Mouse (Mus musculus) urinary bladder, postnatal 14 days (tissue): Measurements from ENCODE around the gene Rpl13a.
"Not testable (repeated sequence)": the region's sequence is repeated elsewhere in the genome, so short reads cannot be mapped to it uniquely, and the experiment has no call there.

Experiments
- DNase-seq: peaks from one replicate; pipeline ENCODE4 v3.0.0; 2021; ENCODE audit warnings: low spot score

Gene Rpl13a

DNA sequence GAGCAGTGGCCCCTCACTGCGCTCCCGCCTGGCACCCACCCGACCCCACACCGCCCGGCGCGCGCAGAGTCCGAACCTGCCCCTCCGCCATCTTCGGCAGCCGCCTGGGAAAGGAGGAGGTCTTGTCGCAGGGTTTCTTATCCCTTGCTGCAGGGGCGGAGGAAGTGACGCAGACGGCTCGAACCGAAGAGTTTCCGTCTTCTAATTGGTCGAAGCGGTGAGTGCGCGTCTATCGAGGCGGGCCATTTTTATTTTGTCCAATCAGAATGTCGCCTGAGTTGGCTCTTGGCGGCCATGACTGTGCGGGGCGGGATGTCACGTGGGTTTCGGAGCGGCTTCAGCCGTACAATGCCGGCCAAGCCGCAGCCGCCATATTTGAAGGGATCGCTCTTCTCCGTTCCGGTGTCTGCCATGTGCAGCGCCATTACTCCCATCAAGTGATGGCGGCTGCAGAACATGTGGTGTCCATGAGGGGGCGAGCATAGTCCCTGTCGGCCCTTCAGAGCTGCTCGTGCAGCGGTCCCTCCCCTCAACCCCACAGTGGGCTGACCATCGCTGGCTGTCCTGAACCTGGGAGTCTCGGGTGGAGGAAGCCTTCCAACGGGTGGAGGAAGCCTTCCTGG is at the start of gene Rpl13a:
Rpl13a (minus strand) TSS at position 138 of the 623 bp plus-strand sequence.
- DNase-seq, result peak; percentile 98

DNA sequence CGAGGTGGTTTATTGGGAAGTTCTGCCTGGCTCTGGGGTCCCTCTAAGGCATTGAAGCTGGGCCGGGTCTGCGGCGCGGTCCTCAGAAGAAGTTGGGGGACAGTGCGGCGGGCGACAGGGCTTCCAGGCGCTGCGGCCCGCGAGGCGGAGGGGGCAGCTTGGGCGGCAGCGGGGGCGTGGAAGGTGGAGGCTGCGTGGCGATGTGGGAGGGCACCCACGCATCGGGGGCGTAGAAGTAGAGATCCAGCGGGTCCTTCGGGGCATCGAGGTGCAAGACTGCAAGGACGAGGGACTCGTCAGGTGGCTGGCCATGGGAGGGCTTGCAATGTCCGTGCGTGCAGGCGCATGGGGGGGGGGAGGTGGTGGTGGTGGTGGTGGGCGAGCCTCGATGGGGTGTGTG is 47.8 kb upstream of the Rpl13a start:
- DNase-seq, result no peak

DNA sequence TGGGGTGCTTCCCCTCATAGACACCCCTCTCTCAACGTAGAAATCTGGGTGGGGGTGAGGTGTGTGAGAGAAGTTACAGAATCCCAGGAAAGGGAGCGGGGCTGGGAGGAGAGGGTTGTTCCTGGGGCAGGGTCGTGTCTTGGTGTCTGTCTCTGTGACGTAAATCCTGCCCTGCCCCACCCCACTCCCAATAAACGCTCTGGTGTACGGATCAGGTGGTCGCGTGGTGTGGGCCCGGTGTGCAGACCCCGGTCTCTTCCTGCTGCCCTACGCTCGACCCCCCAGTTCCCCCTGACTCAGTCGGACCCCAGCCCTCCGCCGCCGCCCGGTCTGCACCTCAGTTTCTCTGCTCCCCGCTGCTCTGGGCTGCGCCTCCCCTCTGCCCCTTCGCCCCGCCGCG is 47.4 kb upstream of the Rpl13a start:
- no peak for DNase-seq

- DNase-seq, result no peak
Measured at GRCm38 (mm10) chr7:45175398-45175797, 46.8 kb upstream of the Rpl13a start.

DNA sequence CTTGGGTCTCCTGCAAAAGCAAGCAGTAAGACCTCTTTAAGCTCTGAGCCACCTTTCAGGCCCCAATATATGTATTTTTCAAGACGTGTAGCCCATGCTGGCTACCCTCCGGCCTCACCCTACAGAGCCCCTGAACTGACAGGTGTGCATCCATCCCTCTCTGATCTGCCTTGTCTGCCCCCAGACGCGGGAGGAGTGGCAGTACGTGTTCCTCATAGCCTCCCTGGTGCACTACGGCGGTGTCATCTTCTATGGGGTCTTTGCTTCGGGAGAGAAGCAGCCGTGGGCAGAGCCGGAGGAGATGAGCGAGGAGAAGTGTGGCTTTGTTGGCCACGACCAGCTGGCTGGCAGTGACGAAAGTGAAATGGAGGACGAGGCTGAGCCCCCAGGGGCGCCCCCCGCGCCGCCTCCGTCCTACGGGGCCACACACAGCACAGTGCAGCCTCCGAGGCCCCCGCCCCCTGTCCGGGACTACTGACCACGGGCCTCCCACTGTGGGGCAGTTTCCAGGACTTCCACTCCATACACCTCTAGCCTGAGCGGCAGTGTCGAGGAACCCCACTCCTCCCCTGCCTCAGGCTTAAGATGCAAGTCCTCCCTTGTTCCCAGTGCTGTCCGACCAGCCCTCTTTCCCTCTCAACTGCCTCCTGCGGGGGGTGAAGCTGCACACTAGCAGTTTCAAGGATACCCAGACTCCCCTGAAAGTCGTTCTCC is 46.2 kb upstream of the Rpl13a start:
- DNase-seq, result no peak

- DNase-seq, result not testable (repeated sequence)
Measured at GRCm38 (mm10) chr7:45173772-45174171, 45.2 kb upstream of the Rpl13a start.

GRCm38 (mm10) chr7:45172974-45173373 is 44.4 kb upstream of the Rpl13a start:
- no peak for DNase-seq

DNA sequence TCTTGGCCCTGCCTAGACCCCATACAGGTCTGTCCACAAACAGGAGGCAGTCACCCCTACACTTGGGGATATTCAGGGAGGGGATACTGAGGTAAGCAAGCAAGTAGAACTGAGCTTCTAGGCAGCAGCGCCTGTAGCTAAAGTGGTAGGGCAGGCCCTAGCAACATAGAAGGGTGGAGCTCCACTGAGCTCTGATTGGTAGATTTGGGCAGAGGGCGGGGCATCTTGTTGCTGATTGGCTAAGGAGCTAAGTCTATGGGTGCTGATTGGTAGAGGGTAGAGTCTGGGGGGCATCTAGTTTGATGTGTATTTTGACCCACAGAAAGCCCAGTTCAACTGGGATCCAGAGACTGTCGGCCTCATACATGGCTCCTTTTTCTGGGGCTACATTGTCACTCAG is 40.9 kb upstream of the Rpl13a start:
- DNase-seq, result no peak

DNA sequence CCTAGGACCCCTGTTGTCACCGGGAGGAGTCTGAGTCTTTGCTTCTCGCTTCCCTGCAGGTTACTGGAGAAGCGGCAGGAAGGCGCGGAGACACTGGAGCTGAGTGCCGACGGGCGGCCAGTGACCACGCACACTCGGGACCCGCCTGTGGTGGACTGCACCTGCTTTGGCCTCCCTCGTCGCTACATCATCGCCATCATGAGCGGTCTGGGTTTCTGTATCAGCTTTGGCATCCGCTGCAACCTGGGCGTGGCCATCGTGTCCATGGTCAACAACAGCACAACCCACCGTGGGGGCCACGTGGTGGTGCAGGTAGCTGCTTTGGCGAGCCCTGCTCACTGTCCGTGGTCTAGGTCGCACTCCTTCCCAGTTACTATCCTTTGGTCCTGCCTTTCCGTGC is 40.1 kb upstream of the Rpl13a start:
- no peak for DNase-seq

DNA sequence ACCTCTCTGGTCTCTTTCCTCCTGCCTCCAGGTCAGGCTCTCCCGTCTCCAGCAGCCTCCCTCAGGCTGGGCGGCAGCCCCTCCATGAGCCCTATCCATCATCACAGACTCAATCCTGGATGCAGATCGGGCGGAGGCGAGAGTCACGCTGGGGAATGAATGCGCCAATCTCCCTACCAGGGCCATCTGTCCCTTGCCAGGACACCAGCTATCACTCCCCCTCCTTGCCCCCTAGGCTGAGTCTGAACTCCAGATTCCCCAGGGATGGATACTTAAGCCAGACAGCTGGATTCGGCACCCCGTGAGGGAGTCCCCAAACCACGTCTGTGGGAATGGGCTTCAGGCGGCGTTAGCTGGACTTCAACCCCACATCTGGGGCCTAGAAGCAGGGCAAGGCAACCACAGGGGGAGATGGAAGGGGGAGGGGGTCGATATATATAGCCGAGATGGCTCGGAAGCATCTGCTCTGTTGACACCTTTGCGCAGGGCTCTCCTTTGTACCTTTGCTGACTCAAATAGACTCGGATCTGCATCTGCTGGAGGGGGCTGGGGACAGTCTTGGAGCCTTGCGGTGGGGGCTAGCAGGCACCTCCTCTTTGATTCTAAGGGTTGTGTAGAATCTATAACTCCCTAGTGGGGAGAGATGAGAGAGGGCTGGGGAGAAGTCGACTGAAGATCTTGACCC is 39.3 kb upstream of the Rpl13a start:
- no peak for DNase-seq

- no peak for DNase-seq
Measured at GRCm38 (mm10) chr7:45166950-45167401, 38.4 kb upstream of the Rpl13a start.

- DNase-seq, result no peak
Measured at GRCm38 (mm10) chr7:45165701-45166100, 37.1 kb upstream of the Rpl13a start.

DNA sequence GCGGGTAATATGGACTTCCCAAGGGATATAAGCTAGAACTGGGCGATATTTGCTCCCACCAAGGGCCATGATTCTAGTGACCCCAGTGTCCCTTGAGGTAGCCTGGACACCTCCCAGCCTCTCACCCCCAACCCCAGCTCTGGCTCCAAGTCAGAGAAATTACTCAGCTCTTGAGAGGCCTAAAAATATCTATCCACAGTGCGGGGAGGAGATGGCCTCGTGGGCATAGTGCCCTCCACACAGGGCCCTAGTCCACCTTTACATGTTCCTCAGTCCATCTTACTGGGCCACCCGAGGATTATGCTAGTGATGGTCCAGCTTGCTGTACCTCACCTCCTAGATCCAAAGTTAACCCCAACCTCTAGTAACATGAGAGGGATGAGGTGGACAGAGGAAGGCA is 36.3 kb upstream of the Rpl13a start:
- no peak for DNase-seq

- DNase-seq, result peak; percentile 38
Measured at GRCm38 (mm10) chr7:45163735-45164490, 35.4 kb upstream of the Rpl13a start, which contains the start of gene Slc17a7. Gene Slc17a7 (plus strand): TSS chr7:45163949.

DNA sequence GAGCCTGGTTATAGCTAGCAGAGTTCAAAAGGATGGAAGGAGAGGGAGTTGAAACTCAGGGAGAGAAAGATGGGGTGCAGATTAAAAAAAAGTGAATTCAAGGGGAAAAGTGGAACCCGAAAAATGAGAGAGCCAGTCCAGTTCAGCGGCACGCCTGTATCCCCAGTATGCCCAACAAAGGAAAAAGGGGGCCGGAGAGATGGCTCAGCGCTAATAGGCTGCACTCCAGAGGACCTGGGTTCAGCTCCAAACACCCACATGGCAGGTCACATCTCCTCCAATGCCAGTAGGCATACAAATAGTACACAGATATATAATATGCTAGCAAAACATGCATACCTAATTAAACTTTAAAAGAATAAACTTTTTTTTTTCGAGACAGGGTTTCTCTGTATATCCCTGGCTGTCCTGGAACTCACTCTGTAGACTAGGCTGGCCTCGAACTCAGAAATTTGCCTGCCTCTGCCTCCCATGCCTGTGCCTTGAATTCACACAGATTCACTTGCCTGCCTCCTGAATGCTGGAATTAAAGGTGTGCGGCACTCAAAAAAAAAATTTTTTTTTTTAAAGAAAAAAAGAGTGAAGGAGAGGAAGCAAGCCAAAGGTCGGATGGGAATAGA is 34.5 kb upstream of the Rpl13a start:
- no peak for DNase-seq

DNA sequence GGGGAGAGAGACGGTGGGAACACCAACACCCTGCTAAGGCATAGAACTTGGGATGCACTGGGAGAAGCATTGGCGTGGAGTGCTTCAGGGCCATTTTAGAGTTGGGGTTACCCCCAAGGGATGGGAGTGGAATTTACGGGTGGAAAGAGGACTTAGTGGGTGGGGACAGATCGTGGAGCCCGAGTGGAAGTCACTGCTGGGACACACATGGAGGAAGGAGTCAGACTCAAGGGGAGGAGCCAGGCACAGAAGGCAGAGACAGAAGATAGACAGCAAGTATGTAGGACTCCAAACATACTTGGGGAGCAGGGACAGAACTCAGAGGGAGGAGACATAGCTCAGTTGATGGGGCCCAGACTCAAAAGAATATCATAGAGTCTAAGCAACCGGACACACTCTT is 34.0 kb upstream of the Rpl13a start:
- no peak for DNase-seq

GRCm38 (mm10) chr7:45161612-45162473 is 33.3 kb upstream of the Rpl13a start:
- DNase-seq, result peak; percentile 90

- no peak for DNase-seq
Measured at GRCm38 (mm10) chr7:45160866-45161265, 32.3 kb upstream of the Rpl13a start.

GRCm38 (mm10) chr7:45160316-45160800 is 31.8 kb upstream of the Rpl13a start:
- DNase-seq, result no peak

DNA sequence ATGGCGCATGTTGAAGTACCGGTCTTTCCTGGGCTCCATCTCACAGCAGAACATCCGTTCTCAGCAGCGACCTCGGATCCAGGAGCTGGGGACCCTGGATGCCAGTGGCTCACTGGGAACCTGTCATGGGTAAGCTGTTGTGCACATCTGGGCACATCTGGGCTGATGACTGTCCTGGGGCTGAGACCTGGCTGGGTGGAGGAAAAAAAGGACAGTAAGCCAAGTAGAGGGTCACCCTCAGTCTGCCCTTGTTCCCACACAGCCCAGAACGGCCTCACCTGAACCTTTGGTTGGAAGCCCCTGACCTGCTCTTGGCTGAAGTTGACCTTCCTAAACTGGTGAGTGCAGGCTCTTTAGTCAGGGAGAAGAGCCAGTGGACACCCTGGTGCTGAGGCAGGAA is 30.4 kb upstream of the Rpl13a start:
- no peak for DNase-seq

DNA sequence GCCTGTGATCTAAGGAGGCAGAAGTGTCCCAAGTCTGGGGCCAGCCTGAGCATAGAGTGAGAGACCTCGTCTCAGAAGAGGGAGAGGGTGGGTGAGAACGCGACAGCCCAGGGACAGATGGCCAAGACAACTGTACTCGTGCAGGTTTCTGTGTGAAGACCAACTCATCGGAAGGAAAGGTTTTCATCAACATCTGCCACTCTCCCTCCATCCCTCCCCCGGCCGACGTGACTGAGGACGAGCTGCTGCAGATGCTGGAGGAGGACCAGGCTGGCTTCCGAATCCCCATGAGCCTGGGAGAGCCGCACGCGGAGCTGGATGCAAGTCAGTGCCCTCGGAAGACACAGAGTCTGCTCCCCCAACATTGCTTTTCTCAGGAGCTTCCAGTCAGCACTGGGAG is 28.9 kb upstream of the Rpl13a start:
- DNase-seq, result no peak
